Mouse (Mus musculus): ENCODE measurements around the gene Olfr1126.

DNA sequence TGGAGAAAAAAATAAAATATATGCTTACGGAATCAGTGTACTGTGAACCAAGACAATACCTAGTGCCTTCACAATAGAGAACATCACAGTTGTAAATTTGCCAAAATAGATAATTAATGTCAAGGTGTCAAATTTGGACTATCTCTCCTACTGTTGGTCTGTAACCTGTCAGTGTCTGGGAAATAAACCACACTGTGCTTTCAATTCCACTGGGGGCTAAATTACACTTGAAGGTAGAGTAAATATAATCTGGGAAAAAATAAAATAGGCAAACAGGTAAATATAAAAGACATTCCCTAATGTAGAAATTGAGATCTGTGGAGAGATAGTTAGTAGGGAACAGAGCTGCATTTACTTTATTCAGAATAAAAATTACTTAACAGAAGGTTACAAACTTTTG is 23.8 kb upstream of the Olfr1126 start, which contains the start of gene Olfr1124:
- TF ChIP-seq CTCF (IDR thresholded peaks at IDR 0.05; ENCODE audit: borderline replicate concordance, insufficient read depth, low read length), result no peak
- no peak for TF ChIP-seq POLR2A (IDR thresholded peaks at IDR 0.05; ENCODE audit: low read depth, low read length)

Measured in embryonic fibroblast, embryonic 13.5 days (primary cell).